In the genomic region with DNA sequence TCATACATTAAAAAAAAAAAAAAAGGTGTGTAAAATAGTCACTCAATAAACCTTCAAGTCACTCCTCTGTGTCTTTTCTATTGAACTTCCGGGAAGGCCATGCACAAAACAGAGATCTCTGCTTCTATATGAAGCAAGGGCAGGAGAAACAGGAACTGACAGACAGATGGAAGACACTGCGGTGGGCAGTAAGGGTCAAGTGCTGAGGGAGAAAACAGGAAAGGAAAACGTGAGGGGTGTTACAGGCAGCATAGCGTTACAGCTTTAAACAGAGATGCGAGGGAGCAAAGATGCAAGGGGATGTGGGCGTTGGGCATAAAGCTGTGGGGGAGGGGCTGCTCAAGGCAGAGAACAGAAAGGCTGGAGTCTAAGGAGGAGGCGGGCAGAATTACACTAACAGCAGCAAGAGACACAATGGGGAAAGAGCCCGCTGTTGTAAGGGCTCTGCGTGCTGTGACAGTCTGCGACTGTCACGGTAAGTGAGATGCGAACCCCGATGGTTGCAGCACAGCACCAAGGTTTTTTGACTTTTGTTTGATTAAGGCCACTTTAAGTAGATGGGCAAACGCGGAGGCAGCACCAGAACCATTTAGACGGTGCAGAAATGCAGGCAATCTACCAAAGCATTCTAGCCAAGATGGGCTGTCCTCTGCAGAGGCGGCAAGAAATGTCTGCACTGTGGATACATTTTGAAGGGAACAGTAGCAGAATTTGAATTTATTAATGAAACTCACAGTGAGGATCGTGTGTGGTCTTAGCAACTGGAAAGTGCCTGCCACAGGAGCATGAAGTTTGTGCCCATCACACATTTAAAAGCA, we compare ENCODE assay signal across 8 mouse cellular contexts.
DNase-seq lines count a peak whose midpoint lies in the region; ATAC-seq lines count a peak whose summit lies in the region.

No protein-coding gene starts in this region.

- H3K4me2 ChIP-seq in kidney, embryonic 15.5 days: peak overlapping the region; percentile 58
- peak overlapping the region; percentile 50 for H3K4me2 ChIP-seq in hindbrain, embryonic 12.5 days (replicated peaks)
- H3K4me2 ChIP-seq in neural tube, embryonic 12.5 days (replicated peaks): peak overlapping the region; percentile 51

- no peaks in the 10 kb centered on the region for H3K9me3 ChIP-seq in kidney, embryonic 15.5 days (replicated peaks)
- no peaks in the 10 kb centered on the region for H3K9me3 ChIP-seq in hindbrain, embryonic 12.5 days (replicated peaks)
- H3K9me3 ChIP-seq in neural tube, embryonic 12.5 days: no peaks in the 10 kb centered on the region

- 11% methylated on average over 18 of the region's 18 CpGs for WGBS in kidney, embryonic 15.5 days
- 11% methylated on average over 18 of the region's 18 CpGs for WGBS in hindbrain, embryonic 12.5 days
- WGBS in neural tube, embryonic 12.5 days: 11% methylated on average over 18 of the region's 18 CpGs

- no peak overlapping the region for H3K27ac ChIP-seq in kidney, embryonic 15.5 days
- H3K27ac ChIP-seq in hindbrain, embryonic 12.5 days: no peak overlapping the region
- no peak overlapping the region for H3K27ac ChIP-seq in neural tube, embryonic 12.5 days

- peak overlapping the region; percentile 11; the same call in 1 of the 2 replicates for H3K9ac ChIP-seq in kidney, embryonic 15.5 days
- peak overlapping the region; percentile 15; the same call in 1 of the 2 replicates for H3K9ac ChIP-seq in hindbrain, embryonic 12.5 days
- peak overlapping the region; percentile 1; the same call in 1 of the 2 replicates for H3K9ac ChIP-seq in neural tube, embryonic 12.5 days

- peak; percentile 27; the same call in 1 of the 2 replicates for ATAC-seq in kidney, embryonic 15.5 days (replicated peaks; ENCODE audit: low FRiP score)
- peak; percentile 78 for ATAC-seq in hindbrain, embryonic 12.5 days (ENCODE audit: low FRiP score)
- ATAC-seq in neural tube, embryonic 12.5 days (ENCODE audit: low FRiP score, low read depth): peak; percentile 71

- H3K36me3 ChIP-seq in kidney, embryonic 15.5 days: no peaks in the 10 kb centered on the region
- H3K36me3 ChIP-seq in hindbrain, embryonic 12.5 days: no peaks in the 10 kb centered on the region
- H3K36me3 ChIP-seq in neural tube, embryonic 12.5 days: no peaks in the 10 kb centered on the region

- no peak for DNase-seq in kidney, adult 9 months
- peak; percentile 18 for DNase-seq in brain, embryonic 18.5 days (ENCODE audit: low read depth, low spot score)
- peak; percentile 42 for DNase-seq in liver
- DNase-seq in yolk sac, embryonic 10.5 days (ENCODE audit: low spot score): no peak
- DNase-seq in gastrocnemius, postnatal 14 days: no peak

- H3K4me1 ChIP-seq in kidney, embryonic 15.5 days: peaks cover 20% of the 10 kb centered on the region
- H3K4me1 ChIP-seq in hindbrain, embryonic 12.5 days: 0 out of 2 replicates have a peak, but pooled peaks cover 5% of the 10 kb centered on the region
- H3K4me1 ChIP-seq in neural tube, embryonic 12.5 days: peaks cover 12% of the 10 kb centered on the region

- peak overlapping the region; percentile 29 for H3K4me3 ChIP-seq in kidney, embryonic 15.5 days (replicated peaks)
- H3K4me3 ChIP-seq in hindbrain, embryonic 12.5 days: peak overlapping the region; percentile 28
- H3K4me3 ChIP-seq in neural tube, embryonic 12.5 days: peak overlapping the region; percentile 9; the same call in 1 of the 2 replicates

- intact Hi-C loops in gastrocnemius, postnatal 14 days (cut with DNase I; ENCODE audit: low total_unique reads): no loop called here

- no peaks in the 10 kb centered on the region for H3K27me3 ChIP-seq in kidney, embryonic 15.5 days
- no peaks in the 10 kb centered on the region for H3K27me3 ChIP-seq in hindbrain, embryonic 12.5 days
- H3K27me3 ChIP-seq in neural tube, embryonic 12.5 days (replicated peaks): no peaks in the 10 kb centered on the region

Comparison
In these comparisons a context has a peak if more than half of its experiments do, and no peak if none do; other contexts are left out.
1. ATAC-seq: peak in every context shown above with its lines; median percentile 78 in hindbrain, embryonic 12.5 days; 71 in neural tube, embryonic 12.5 days; 27 in kidney, embryonic 15.5 days.
2. DNase-seq: peak in brain, embryonic 18.5 days (single experiment) and liver (single experiment); none in kidney, adult 9 months (single experiment), yolk sac, embryonic 10.5 days (single experiment) and gastrocnemius, postnatal 14 days (single experiment).
3. Peak in every context shown above with its lines, with median percentiles within 50 percentile points of each other: H3K4me2 ChIP-seq, H3K4me3 ChIP-seq and H3K9ac ChIP-seq.